Mouse (Mus musculus) brain, embryonic 14.5 days (tissue): Measurements from ENCODE around the gene Spats2. TPM values are rescaled to one million over a fixed set of nuclear protein-coding genes. Genes with fewer than 3 reads are reported as not detected.

Source experiments
- DNase-seq: peaks from one replicate; pipeline ENCODE4 v3.0.0-alpha.2; 2011; ENCODE audit warnings: low read depth
- CTCF ChIP-seq: fragments of 200-500 bp; IDR thresholded peaks from 2 replicates; pipeline ENCODE4 v1.5.1; 2012; ENCODE audit warnings: inconsistent platforms, mild to moderate bottlenecking, moderate library complexity, borderline replicate concordance; ENCODE audit not compliant: insufficient read depth, insufficient read length; ENCODE audit errors: extremely low read depth
- POLR2A ChIP-seq: fragments of 200-500 bp; IDR thresholded peaks from 2 replicates; pipeline ENCODE4 v1.6.1; 2012; ENCODE audit warnings: mild to moderate bottlenecking, inconsistent platforms, borderline replicate concordance; ENCODE audit not compliant: poor library complexity, insufficient read depth, insufficient read length, severe bottlenecking; ENCODE audit errors: extremely low read depth
- polyA plus RNA-seq: library from polyadenylated mRNA; depleted of rRNA; stranded (reverse); fragments of >200 nt; gene quantifications from 2 replicates; pipeline ENCODE4 v1.2.3, GENCODE M21; 2012

Gene Spats2
- polyA plus RNA-seq, 1 experiment: 47.3 TPM

DNA sequence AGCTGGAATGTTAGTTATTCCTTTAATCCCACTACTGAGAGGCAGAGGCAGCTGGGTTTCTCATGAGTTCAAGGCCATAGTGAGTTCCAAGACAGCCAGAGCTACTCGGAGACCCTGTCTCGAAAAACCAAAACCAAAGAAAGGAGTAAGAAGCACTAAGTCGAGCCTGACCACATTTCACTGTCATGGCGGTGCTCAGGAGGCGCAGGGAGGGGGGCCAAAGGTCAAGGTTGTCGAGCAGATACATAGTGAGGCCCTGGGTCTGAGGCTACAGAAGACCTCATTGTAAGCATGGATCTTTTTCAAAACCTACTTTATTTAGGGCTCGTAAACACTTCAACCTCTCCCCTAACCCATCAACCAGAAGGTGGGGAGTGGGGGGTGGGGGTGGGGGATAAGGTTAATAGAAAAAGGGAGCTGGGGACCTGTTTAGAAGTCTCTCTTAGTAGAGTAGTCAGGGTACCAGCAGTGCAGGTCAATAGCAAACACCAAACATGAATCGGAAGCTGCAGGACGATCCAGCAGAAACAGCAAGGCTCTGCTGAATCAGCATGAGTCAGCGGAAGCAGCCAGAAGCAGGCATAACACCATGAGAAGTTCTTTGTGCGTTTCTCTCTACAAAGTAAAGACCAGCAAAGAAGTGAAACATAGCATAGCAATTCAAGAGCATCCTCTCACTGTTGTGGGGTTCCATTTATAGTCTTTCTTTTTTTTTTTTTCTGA lies 90.2 kb downstream of the Spats2 start:
- DNase-seq: no peak
- no peak for TF ChIP-seq CTCF
- no peak for TF ChIP-seq POLR2A

DNA sequence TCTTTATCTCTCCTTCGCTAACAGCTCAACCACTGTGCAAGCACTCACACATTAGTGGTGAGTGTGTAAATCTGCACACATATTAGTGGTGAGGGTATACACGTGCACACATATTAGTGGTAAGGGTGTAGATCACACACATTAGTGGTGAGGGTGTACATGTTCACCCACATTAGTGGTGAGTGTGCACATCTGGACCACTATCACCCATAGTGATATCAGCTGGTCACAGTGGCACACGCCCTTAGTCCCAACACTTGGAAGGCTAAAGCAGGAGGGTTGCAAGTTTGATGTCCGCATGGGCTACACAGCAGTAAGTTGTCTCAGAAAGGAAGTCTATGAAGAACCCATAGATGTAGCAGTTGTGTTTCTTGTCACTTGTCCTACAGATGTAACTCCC lies 91.9 kb downstream of the Spats2 start:
- TF ChIP-seq CTCF (no peak), POLR2A (no peak)

DNA sequence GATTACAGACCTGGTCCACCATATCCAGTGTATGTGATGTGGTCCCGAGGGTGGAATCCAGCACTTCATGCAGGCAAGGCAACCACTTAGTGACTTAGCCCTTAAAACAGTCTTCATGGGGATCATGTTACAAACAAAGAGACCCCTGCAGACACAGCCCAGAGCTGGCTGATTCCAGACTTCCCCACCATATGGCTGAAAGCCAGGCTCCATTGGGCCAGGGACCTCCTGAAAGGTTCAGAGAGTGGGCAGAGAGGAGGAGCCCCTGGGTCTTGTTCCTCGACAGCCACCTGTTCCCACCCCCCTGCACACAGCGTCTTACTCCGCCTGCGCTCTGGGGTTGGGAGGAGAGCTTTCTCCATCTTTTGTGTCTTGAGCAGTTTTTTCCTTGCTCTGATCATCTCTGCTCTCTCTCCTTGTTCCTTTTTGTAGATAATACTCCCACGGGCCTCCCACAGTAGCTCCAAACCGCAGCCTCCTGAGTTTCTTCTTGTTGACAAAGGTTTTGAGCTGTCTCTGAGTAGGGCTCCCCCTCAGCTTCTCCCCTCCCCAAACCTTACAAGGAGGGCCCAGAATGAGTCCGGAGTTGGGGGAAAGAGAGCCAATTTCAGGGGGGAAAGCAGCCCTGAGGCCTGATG lies 95.7 kb downstream of the Spats2 start:
- DNase-seq: peak; percentile 29
- TF ChIP-seq CTCF (no peak), POLR2A (no peak)

More for the DNA sequence above, 91.9 kb downstream of the Spats2 start:
- DNase-seq: no peak

DNA sequence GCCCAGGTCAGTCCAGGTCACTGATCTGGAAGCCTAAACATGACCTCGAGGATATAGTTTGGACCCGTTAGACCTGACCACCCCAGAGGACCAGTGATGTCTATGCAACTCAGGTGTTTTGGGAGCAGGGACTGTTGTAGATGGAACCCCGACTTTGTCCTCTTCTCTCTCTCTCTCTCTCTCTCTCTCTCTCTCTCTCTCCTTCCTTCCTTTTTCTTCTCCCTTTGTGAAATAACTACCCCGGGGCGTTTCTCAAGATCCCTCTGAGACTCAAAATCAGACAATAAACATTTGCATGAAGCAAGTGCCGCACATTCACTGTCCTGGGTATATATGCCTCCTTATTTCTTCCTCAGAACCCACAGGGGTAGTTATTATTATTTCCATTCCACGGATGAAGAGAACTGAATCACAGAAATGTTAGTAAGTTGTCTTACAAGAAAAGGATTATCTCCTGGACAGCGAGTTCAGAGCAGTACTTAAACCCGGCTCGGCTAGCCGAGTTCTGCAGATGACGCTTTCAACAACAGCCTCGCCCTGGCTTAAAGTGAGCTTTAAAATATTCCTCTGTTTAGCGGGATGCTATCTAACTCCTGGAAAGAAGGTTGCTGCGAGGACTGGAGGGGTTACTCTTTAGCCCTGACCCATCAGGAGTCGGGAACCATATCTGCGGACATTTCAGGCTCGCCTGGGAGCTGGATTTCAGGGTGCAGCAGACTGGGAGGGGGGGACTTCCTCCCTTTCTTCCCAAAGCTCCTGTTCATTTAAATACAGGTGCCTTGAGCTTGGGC lies 97.3 kb downstream of the Spats2 start:
- DNase-seq: no peak
- TF ChIP-seq CTCF (no peak), POLR2A (no peak)

DNA sequence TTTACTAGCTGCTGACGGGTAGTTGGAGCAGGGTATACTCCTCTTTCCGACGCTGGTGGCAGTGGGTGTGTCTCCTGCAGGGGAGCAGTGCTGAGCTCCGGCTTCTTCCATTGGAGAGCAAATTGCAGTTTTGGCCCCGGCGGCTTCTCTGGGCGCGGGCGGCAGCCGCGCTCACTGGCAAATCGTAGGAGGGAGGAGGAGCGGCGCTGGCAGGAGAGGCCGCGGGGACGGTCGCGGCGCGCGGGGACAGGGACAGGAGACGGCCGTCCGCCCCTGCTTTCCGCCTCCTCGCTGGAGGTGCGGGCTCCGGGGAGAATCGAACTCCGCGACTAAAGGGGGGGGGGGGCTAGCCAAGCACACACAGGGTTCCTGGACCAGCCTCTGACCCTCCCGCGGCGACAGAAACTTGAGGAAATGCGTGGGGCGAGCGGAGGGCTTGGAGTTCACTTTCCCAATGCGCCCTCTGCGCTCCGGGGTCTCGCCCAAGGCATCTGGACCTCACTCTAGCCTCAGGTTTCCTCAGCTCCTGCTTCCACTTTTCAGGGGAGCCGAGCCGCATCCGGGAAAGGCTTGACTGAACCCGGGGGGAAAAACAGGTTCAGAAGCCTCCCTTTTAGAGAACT lies 98.0 kb downstream of the Spats2 start:
- DNase-seq: peak; percentile 56
- TF ChIP-seq POLR2A (no peak), CTCF (no peak)

DNA sequence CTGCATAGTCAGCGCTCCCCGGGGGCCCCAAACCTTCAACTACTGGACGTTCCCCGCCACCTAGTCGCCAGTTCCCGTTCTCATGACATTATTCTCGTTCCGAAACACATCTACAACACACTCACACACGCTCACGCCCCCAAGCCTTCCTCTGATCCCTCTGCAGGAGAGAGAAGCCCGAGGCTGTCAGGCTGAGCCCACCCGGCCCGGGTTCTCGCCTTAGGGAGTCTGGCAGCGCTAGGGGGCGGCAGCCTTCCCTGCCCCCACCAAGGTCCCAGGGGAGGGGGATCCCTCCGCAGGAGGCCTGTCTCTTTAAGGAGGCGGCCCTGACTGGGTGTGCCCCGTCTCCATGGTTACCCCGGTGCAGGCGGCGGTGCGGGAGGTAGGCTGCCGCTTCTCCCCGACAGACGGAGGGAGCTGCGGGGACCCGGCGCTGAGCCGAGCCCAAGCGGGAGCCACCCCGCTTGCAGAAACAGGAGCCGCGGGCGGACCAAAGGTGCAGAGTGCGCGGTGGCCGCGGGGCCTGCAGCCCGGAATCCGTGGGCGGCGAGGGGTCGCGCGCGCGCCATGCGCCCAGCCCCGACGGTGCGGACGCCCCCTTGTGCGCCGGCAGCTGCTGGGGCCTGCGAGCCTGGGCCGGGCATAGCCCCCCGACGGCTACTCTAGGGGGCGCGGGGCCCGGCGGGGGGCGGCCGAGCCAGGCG lies 98.6 kb downstream of the Spats2 start, which contains the start of gene Kcnh3:
TSS of gene Kcnh3 (plus strand) at position 654 of the 704 bp plus-strand sequence.
- no peak for TF ChIP-seq POLR2A
- TF ChIP-seq CTCF: no peak
- DNase-seq: peak; percentile 82

DNA sequence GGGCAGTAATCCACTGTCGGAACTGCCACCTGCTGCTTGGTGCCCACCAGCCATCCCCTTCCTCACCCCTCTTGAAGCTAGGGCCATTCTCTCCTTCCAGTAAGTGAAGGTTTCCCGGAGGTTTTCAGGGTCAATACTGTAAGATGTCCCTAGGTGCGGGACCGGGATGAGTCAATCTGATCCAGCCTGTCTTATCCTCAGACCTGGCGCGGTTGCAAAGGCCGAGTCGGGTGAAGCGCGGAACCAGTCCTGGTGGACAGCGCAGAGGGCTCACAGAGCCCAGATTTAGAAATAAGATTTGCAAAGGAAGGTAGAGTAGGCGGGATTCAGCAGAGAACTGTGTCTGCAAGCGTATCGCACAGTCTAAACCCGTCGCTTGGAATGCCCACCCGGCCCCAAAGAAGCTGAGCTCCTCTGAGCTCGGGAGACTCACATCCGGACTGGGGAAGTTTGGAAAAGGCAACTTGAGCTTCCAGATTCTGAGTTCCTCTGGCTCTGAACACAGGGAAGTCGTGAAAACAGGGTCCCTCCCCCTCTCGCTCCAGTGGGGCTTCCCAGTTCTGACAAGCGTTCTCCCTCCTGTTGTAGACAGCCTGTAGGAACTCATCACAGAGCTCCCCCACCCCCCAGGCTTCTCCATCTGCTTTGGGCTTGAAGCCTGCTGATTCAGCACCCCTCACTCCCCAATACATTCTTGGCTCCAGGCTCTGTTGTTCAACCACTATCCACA lies 99.5 kb downstream of the Spats2 start:
- TF ChIP-seq CTCF (no peak), POLR2A (no peak)
- DNase-seq: peak; percentile 85

DNA sequence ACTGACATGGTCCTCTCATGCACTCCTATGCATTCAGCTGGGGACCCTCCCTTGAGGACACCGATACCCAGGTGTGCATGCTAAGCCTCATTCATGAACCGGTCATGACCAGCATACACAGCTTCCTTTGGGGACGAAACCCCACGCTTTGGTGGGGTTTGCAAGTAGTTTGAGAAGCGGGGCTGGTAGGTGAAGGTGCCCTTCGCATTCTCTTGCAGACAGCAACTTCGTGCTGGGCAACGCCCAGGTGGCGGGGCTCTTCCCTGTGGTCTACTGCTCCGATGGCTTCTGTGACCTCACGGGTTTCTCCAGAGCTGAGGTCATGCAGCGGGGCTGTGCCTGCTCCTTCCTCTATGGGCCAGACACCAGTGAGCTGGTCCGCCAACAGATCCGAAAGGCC lies 100.4 kb downstream of the Spats2 start:
- no peak for TF ChIP-seq POLR2A
- TF ChIP-seq CTCF: no peak
- no peak for DNase-seq

DNA sequence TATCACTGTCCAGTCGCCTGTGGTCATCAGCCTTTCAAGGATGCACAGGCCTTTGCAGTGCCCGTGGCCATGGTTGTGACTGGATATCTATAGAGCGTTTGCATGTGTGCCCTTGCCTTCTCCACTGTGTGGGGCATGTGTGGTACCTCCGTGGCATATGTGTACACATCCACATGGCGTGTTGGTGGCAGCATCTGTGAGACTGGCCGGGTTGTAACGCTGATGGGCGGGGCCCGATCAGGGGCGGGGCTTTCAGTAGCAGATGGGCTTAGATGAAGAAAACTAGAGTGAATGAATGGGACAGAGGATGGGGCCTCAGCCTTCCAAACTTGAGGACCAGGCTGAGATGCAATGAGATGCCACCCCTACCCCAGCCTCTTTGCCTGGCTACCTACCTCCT lies 106.3 kb downstream of the Spats2 start:
- DNase-seq: no peak
- TF ChIP-seq POLR2A (no peak), CTCF (no peak)

DNA sequence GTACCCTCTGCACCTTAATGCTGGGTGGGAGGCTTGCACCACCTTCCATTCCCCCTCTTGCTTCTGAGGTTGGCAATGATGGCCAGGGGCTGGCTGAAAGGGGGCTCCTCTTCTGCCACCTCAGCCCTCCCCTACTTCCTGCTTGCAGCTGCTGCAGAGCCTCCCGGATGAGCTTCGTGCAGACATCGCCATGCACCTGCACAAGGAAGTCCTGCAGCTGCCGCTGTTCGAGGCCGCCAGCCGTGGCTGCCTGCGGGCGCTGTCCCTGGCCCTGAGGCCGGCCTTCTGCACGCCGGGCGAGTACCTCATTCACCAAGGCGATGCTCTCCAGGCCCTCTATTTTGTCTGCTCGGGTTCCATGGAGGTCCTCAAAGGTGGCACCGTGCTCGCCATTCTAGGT lies 108.0 kb downstream of the Spats2 start:
- TF ChIP-seq CTCF (no peak), POLR2A (no peak)
- no peak for DNase-seq

DNA sequence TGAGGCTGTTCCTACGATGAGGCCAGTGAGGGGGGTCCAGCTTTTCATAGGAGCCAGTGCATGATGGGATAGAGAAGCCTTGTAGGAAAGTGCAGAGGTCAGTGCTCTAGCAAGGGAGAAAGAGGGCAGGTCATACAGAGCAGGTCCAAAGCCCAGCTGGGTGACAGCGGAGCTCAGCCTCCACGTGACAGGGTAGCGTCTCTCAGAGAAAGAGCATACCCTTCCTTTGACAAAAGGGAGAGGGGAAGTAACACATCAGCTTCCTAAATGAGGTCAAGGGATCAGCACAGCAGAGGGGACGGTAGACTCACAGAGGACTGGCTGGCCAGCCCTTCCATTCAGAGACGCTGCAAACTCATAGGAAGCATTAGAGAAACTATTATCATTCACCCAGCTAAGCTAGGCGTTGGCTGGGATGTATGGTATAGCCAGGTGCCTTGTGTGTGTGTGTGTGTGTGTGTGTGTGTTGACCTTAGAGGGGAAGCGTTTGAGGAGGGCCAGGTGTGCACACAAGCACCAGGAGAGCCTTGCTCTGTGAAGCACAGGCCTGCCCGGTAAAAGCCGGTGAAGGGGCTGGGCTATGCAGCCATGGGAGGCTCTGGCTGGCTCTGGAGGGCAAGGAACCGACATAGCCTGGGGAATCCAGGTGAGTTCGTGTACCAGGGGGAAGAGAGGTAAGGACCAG lies 108.8 kb downstream of the Spats2 start:
- TF ChIP-seq CTCF (no peak), POLR2A (no peak)
- no peak for DNase-seq
